ENCODE assay signal across 9 mouse cellular contexts in genomic region chr5:73293458-73293827, GRCm38 (mm10). TPM values are rescaled to one million over a fixed set of nuclear protein-coding genes. Genes with fewer than 3 reads are reported as not detected.
DNase-seq lines count a peak whose midpoint lies in the region; ATAC-seq and TF ChIP-seq lines count a peak whose summit lies in the region.
"Had no signal": no experiment of that assay in that cellular context is flagged by ENCODE, and none has a peak within 500 bp of the region (broad histone marks: within the 10 kb centered on the region; RNA-seq: fewer than 3 reads in every experiment).

No protein-coding gene starts in this region.

- H3K9me3 ChIP-seq in heart, embryonic 15.5 days (replicated peaks): no peaks in the 10 kb centered on the region
- no peaks in the 10 kb centered on the region for H3K9me3 ChIP-seq in ES-E14 (ENCODE audit: control insufficient read depth, insufficient read depth, low read depth, low read length)
- no peaks in the 10 kb centered on the region for H3K9me3 ChIP-seq in hindbrain, embryonic 11.5 days (ENCODE audit: control insufficient read depth, low read length)
- H3K9me3 ChIP-seq in midbrain, embryonic 12.5 days: no peaks in the 10 kb centered on the region

- WGBS in heart, embryonic 15.5 days: 10% methylated on average over 8 of the region's 8 CpGs
- WGBS in hindbrain, embryonic 11.5 days: 19% methylated on average over 8 of the region's 8 CpGs
- 17% methylated on average over 8 of the region's 8 CpGs for WGBS in midbrain, embryonic 12.5 days

- peak overlapping the region; percentile 87 for H3K4me3 ChIP-seq in heart, embryonic 15.5 days
- H3K4me3 ChIP-seq in ES-E14 (ENCODE audit: insufficient read depth in 1 of 2, low read depth in 1 of 2, low read length in 2 of 2, poor library complexity in 1 of 2, severe bottlenecking in 1 of 2): peak overlapping the region; percentile 94 to 99
- H3K4me3 ChIP-seq in hindbrain, embryonic 11.5 days (ENCODE audit: low read depth, low read length): peak overlapping the region; percentile 95
- peak overlapping the region; percentile 96 for H3K4me3 ChIP-seq in midbrain, embryonic 12.5 days

- H3K27ac ChIP-seq in heart, embryonic 15.5 days: peak overlapping the region; percentile 95
- H3K27ac ChIP-seq in ES-E14 (ENCODE audit: insufficient read depth, low read depth, low read length, poor library complexity, severe bottlenecking): no peak overlapping the region; the same call in 1 of the 2 replicates
- H3K27ac ChIP-seq in hindbrain, embryonic 11.5 days (ENCODE audit: low read depth, low read length): no peak overlapping the region
- H3K27ac ChIP-seq in midbrain, embryonic 12.5 days (replicated peaks): no peak overlapping the region

- peaks cover 25% of the 10 kb centered on the region for H3K36me3 ChIP-seq in heart, embryonic 15.5 days
- peaks cover 12% of the 10 kb centered on the region for H3K36me3 ChIP-seq in ES-E14 (ENCODE audit: control insufficient read depth, insufficient read depth, low read length, poor library complexity, severe bottlenecking)
- H3K36me3 ChIP-seq in hindbrain, embryonic 11.5 days (ENCODE audit: control insufficient read depth, insufficient read depth, low read length): peaks cover 3% of the 10 kb centered on the region; the same call in 1 of the 2 replicates
- H3K36me3 ChIP-seq in midbrain, embryonic 12.5 days: peaks cover 20% of the 10 kb centered on the region

- no peak for DNase-seq in heart, postnatal 25 days (ENCODE audit: low spot score)
- no peak for DNase-seq in ES-E14 (ENCODE audit: low read depth, low spot score)
- no peak for DNase-seq in hindbrain, embryonic 11.5 days (ENCODE audit: low spot score)
- no peak for DNase-seq in left cerebral cortex, adult 8-10 months (ENCODE audit: low spot score in 2 of 2)
- DNase-seq in gastrocnemius, postnatal 14 days: no peak
- no peak for DNase-seq in testis, postnatal 10 days (ENCODE audit: low spot score)
- DNase-seq: lung, adult 18-20 months had no signal

- H3K27me3 ChIP-seq in heart, embryonic 15.5 days: no peaks in the 10 kb centered on the region
- no peaks in the 10 kb centered on the region for H3K27me3 ChIP-seq in hindbrain, embryonic 11.5 days (ENCODE audit: control insufficient read depth, insufficient read depth, low read length)
- no peaks in the 10 kb centered on the region for H3K27me3 ChIP-seq in midbrain, embryonic 12.5 days

- H3K4me2 ChIP-seq in heart, embryonic 15.5 days: peak overlapping the region; percentile 69
- peak overlapping the region; percentile 58 for H3K4me2 ChIP-seq in hindbrain, embryonic 11.5 days (replicated peaks; ENCODE audit: low read depth, low read length)
- peak overlapping the region; percentile 68 for H3K4me2 ChIP-seq in midbrain, embryonic 12.5 days (replicated peaks)

- H3K4me1 ChIP-seq in heart, embryonic 15.5 days (replicated peaks): peaks cover 18% of the 10 kb centered on the region
- H3K4me1 ChIP-seq in ES-E14 (ENCODE audit: control insufficient read depth in 2 of 2, insufficient read depth in 2 of 2, low read length in 2 of 2, poor library complexity in 1 of 2): peaks cover 4 to 5% of the 10 kb centered on the region in 2 experiments; a peak in 1 of 4 replicates
- H3K4me1 ChIP-seq in hindbrain, embryonic 11.5 days (replicated peaks; ENCODE audit: control insufficient read depth, insufficient read depth, low read length): no peaks in the 10 kb centered on the region
- peaks cover 15% of the 10 kb centered on the region for H3K4me1 ChIP-seq in midbrain, embryonic 12.5 days

- ATAC-seq in heart, embryonic 15.5 days (replicated peaks; ENCODE audit: insufficient number of reproducible peaks, insufficient read depth, low FRiP score, low read depth): no peak
- no peak for ATAC-seq in hindbrain, embryonic 11.5 days (ENCODE audit: low FRiP score)
- ATAC-seq in midbrain, embryonic 12.5 days (ENCODE audit: low FRiP score, low read depth): no peak

- in situ Hi-C loops in ES-E14 (cut with MboI; ENCODE audit: low sequenced_read_pairs in 2 of 2, unreplicated experiment in 2 of 2): no loop called here

- peak overlapping the region; percentile 95 for H3K9ac ChIP-seq in heart, embryonic 15.5 days
- peak overlapping the region; percentile 100; the same call in 1 of the 2 replicates for H3K9ac ChIP-seq in ES-E14 (ENCODE audit: insufficient read depth, low read depth, low read length, poor library complexity, severe bottlenecking)
- peak overlapping the region; percentile 91 for H3K9ac ChIP-seq in hindbrain, embryonic 11.5 days (ENCODE audit: low read depth, low read length)
- peak overlapping the region; percentile 95 for H3K9ac ChIP-seq in midbrain, embryonic 12.5 days (replicated peaks)

- intact Hi-C loops in heart, postnatal 25 days (cut with DNase I): loop anchor here (5.0 kb wide), 1 partner anchor 161 kb away; no protein-coding TSS in a partner anchor
- intact Hi-C loops in gastrocnemius, postnatal 14 days (cut with DNase I; ENCODE audit: low total_unique reads): no loop called here

TF ChIP-seq in ES-E14, 5 proteins besides CTCF, POLR2A, EP300 and RAD21:
- TF ChIP-seq HCFC1 (IDR thresholded peaks at IDR 0.05; ENCODE audit: borderline replicate concordance, insufficient read depth, low read length) (no peak), ZC3H11A (IDR thresholded peaks at IDR 0.05; ENCODE audit: borderline replicate concordance, low read depth, low read length) (no peak), MAFK (IDR thresholded peaks at IDR 0.05; ENCODE audit: insufficient read depth, low read depth, low read length) (no peak), CHD2 (IDR thresholded peaks at IDR 0.05; ENCODE audit: low read depth, low read length) (no peak), ZNF384 (IDR thresholded peaks at IDR 0.05; ENCODE audit: low read depth, low read length) (no peak)

RNA-seq across cellular contexts. Expression of gene Ociad1, which starts 0.9 kb away (rescaled TPM):
- 237 and 244 TPM in 2 replicates for polyA plus RNA-seq in heart, embryonic 15.5 days (2015; fragmentation: Nextera tagmentation; extraction: Ambion mirVana)
- 100 to 1,000 TPM; 252 to 269 TPM for total RNA-seq in heart, postnatal 25 days (2021)
- 123 and 141 TPM in 2 replicates for total RNA-seq in ES-E14 (2012; rRNA removed)
- polyA plus RNA-seq in hindbrain, embryonic 11.5 days (2014; fragmentation: Nextera tagmentation; extraction: Ambion mirVana): 148 and 177 TPM in 2 replicates
- polyA plus RNA-seq in midbrain, embryonic 12.5 days (2016; fragmentation: Nextera tagmentation; extraction: Ambion mirVana): 186 and 219 TPM in 2 replicates
- 100 to 1,000 TPM; 447 to 503 (median 477) TPM for total RNA-seq in left cerebral cortex, adult 8-10 months (2022)
- total RNA-seq in gastrocnemius, postnatal 14 days (2021): 100 to 1,000 TPM; 155 to 159 TPM

RNA-seq across cellular contexts. Expression of gene Fryl, which starts 37.0 kb away (rescaled TPM):
- polyA plus RNA-seq in heart, embryonic 15.5 days (2015; fragmentation: Nextera tagmentation; extraction: Ambion mirVana): 25.7 and 28.4 TPM in 2 replicates
- total RNA-seq in heart, postnatal 25 days (2021): 10 to 100 TPM; 35.7 to 41.5 TPM
- 52.4 and 53.3 TPM in 2 replicates for total RNA-seq in ES-E14 (2012; rRNA removed)
- 40.2 and 53.2 TPM in 2 replicates for polyA plus RNA-seq in hindbrain, embryonic 11.5 days (2014; fragmentation: Nextera tagmentation; extraction: Ambion mirVana)
- polyA plus RNA-seq in midbrain, embryonic 12.5 days (2016; fragmentation: Nextera tagmentation; extraction: Ambion mirVana): 48.7 and 52.0 TPM in 2 replicates
- total RNA-seq in left cerebral cortex, adult 8-10 months (2022): 10 to 100 TPM; 58.6 to 81.9 (median 72.1) TPM
- 10 to 100 TPM; 18.5 to 19.5 TPM for total RNA-seq in gastrocnemius, postnatal 14 days (2021)

RNA-seq across cellular contexts. Expression of gene Ociad2, which starts 47.4 kb away (rescaled TPM):
- polyA plus RNA-seq in heart, embryonic 15.5 days (2015; fragmentation: Nextera tagmentation; extraction: Ambion mirVana): 16.1 and 23.0 TPM in 2 replicates
- 1 to 10 TPM; 8.8 to 9.5 TPM for total RNA-seq in heart, postnatal 25 days (2021)
- total RNA-seq in ES-E14 (2012; rRNA removed): 3.3 and 5.2 TPM in 2 replicates
- polyA plus RNA-seq in hindbrain, embryonic 11.5 days (2014; fragmentation: Nextera tagmentation; extraction: Ambion mirVana): 8.0 and 9.8 TPM in 2 replicates
- polyA plus RNA-seq in midbrain, embryonic 12.5 days (2016; fragmentation: Nextera tagmentation; extraction: Ambion mirVana): 16.5 and 23.0 TPM in 2 replicates
- 100 to 1,000 TPM in 1 of 4 experiments, 10 to 100 TPM in 3; 90.3 to 110 (median 94.2) TPM for total RNA-seq in left cerebral cortex, adult 8-10 months (2022)
- 10 to 100 TPM; 35.5 to 39.6 TPM for total RNA-seq in gastrocnemius, postnatal 14 days (2021)
